Mouse (Mus musculus) left cerebral cortex, postnatal 25 days (tissue): ENCODE results near the gene Hmcn1. TPM values are rescaled to one million over a fixed set of nuclear protein-coding genes. Genes with fewer than 3 reads are reported as not detected.

Experiments used
- DNase-seq, 2 experiments: peaks; one replicate each; pipeline ENCODE4 v3.0.0; 2022; ENCODE audit warnings: low spot score in 2 of 2, mixed read lengths in 1 of 2
- intact Hi-C: fragments of 180-260 bp; cut with DNase I; formaldehyde crosslinking; loops from one replicate; pipeline ENCODE4 v1.15.1; 2025
- total RNA-seq, 2 experiments: library from RNA; stranded (reverse); gene quantifications; 2 replicates each; pipeline ENCODE4 v1.2.3; 2021

Hmcn1 gene
- total RNA-seq, 2 experiments from 2014 or later = 2.1 to 3.9 TPM

- intact Hi-C loops = no loop called here
These were observed 250.7 kb downstream of the Hmcn1 start for GRCm38 (mm10) chr1:150742376-150743087.

GRCm38 (mm10) chr1:150711438-150711837 lies 281.8 kb downstream of the Hmcn1 start:
- intact Hi-C loops = no loop called here
- no peak for DNase-seq

More at GRCm38 (mm10) chr1:150742376-150743087, 250.7 kb downstream of the Hmcn1 start:
- no peak for DNase-seq

- DNase-seq = no peak
- intact Hi-C loops = no loop called here
These were observed 286.7 kb downstream of the Hmcn1 start for GRCm38 (mm10) chr1:150706502-150706901.

GRCm38 (mm10) chr1:150697749-150698148 lies 295.5 kb downstream of the Hmcn1 start:
- intact Hi-C loops = no loop called here
- no peak for DNase-seq

GRCm38 (mm10) chr1:150682044-150682443 lies 311.2 kb downstream of the Hmcn1 start:
- no peak for DNase-seq
- intact Hi-C loops = no loop called here

GRCm38 (mm10) chr1:150681433-150681832 lies 311.8 kb downstream of the Hmcn1 start:
- peak in 1 of 2 experiments; percentile 11 for DNase-seq
- intact Hi-C loops = no loop called here

- DNase-seq = peak in 1 of 2 experiments; percentile 12
- intact Hi-C loops = no loop called here
These were observed 312.2 kb downstream of the Hmcn1 start for GRCm38 (mm10) chr1:150681006-150681405.

- no peak for DNase-seq
- intact Hi-C loops = no loop called here
These were observed 312.9 kb downstream of the Hmcn1 start for GRCm38 (mm10) chr1:150680345-150680744.

GRCm38 (mm10) chr1:150645314-150645713 lies 347.9 kb downstream of the Hmcn1 start:
- intact Hi-C loops = no loop called here
- DNase-seq = no peak

GRCm38 (mm10) chr1:150639522-150639921 lies 353.7 kb downstream of the Hmcn1 start:
- intact Hi-C loops = no loop called here
- no peak for DNase-seq

- no peak for DNase-seq
- intact Hi-C loops = no loop called here
These were observed 360.7 kb downstream of the Hmcn1 start for GRCm38 (mm10) chr1:150632506-150632905.

- intact Hi-C loops = no loop called here
- no peak for DNase-seq
These were observed 361.4 kb downstream of the Hmcn1 start for GRCm38 (mm10) chr1:150631856-150632171.

GRCm38 (mm10) chr1:150631035-150631855 lies 362.0 kb downstream of the Hmcn1 start:
- no peak for DNase-seq
- intact Hi-C loops = no loop called here

GRCm38 (mm10) chr1:150623226-150623625 lies 370.0 kb downstream of the Hmcn1 start:
- DNase-seq = no peak
- intact Hi-C loops = no loop called here

- intact Hi-C loops = no loop called here
- no peak for DNase-seq
These were observed 382.7 kb downstream of the Hmcn1 start for GRCm38 (mm10) chr1:150610539-150610938.

GRCm38 (mm10) chr1:150606173-150606572 lies 387.1 kb downstream of the Hmcn1 start:
- intact Hi-C loops = no loop called here
- no peak for DNase-seq

- DNase-seq = no peak
- intact Hi-C loops = no loop called here
These were observed 399.6 kb downstream of the Hmcn1 start for GRCm38 (mm10) chr1:150593614-150594013.

- intact Hi-C loops = loop anchor here (1.0 to 2.0 kb wide), 2 partner anchors 51 to 418 kb away; no protein-coding TSS in a partner anchor
- DNase-seq = peak; percentile 48 to 54
These were observed 402.0 kb downstream of the Hmcn1 start for GRCm38 (mm10) chr1:150591253-150591652.

GRCm38 (mm10) chr1:150587410-150587809 lies 405.8 kb downstream of the Hmcn1 start:
- intact Hi-C loops = no loop called here
- no peak for DNase-seq

- intact Hi-C loops = no loop called here
- no peak for DNase-seq
These were observed 408.8 kb downstream of the Hmcn1 start for GRCm38 (mm10) chr1:150584477-150584876.

- DNase-seq = peak; percentile 7 to 24
- intact Hi-C loops = no loop called here
These were observed 409.5 kb downstream of the Hmcn1 start for GRCm38 (mm10) chr1:150583734-150584133.
